ENCODE assay signal across 13 mouse cellular contexts in genomic region chr3:145894131-145894530, GRCm38 (mm10).
"Had no signal": no experiment of that assay in that cellular context is flagged by ENCODE, and none has a peak within 500 bp of the region (broad histone marks: within the 10 kb centered on the region; RNA-seq: fewer than 3 reads in every experiment).

No protein-coding gene starts in this region.

- H3K27me3 ChIP-seq: kidney, embryonic 15.5 days; limb, embryonic 15.5 days; liver, embryonic 12.5 days had no signal

- H3K36me3 ChIP-seq: limb, embryonic 15.5 days; midbrain, embryonic 15.5 days had no signal

- ATAC-seq: liver, embryonic 12.5 days; midbrain, embryonic 15.5 days had no signal

- H3K4me1 ChIP-seq: limb, embryonic 15.5 days; liver, embryonic 12.5 days had no signal

- H3K9me3 ChIP-seq: kidney, embryonic 15.5 days; limb, embryonic 15.5 days; liver, embryonic 12.5 days; midbrain, embryonic 15.5 days had no signal

- H3K4me2 ChIP-seq: kidney, embryonic 15.5 days; limb, embryonic 15.5 days; liver, embryonic 12.5 days; lung, embryonic 14.5 days; midbrain, embryonic 11.5 days; midbrain, embryonic 15.5 days had no signal

- H3K27ac ChIP-seq: kidney, embryonic 15.5 days; left cerebral cortex, adult 2 months; limb, embryonic 15.5 days; liver, embryonic 12.5 days; midbrain, embryonic 15.5 days had no signal

- H3K9ac ChIP-seq: kidney, embryonic 15.5 days; limb, embryonic 15.5 days; liver, embryonic 12.5 days; lung, embryonic 14.5 days; midbrain, embryonic 15.5 days had no signal

- H3K4me3 ChIP-seq: kidney, embryonic 15.5 days; left cerebral cortex, adult 2 months; limb, embryonic 15.5 days; liver, embryonic 12.5 days; midbrain, embryonic 15.5 days had no signal

- DNase-seq: kidney, postnatal 14 days; lung, embryonic 14.5 days; lung, postnatal 10 days; lung, postnatal 4 days; right cerebral cortex, adult 18-20 months; right cerebral cortex, postnatal 25 days; thymus, postnatal 4 days had no signal
